Mouse (Mus musculus) T-helper 1 cell (primary cell): ENCODE results near the gene Inip.

Experiments used
- in situ Hi-C: fragments of 300-600 bp; cut with MboI, MseI; formaldehyde crosslinking; loops from one replicate; pipeline ENCODE4 v1.15.1; 2025; ENCODE audit warnings: high pct_unique_total_duplicates

Inip gene

DNA sequence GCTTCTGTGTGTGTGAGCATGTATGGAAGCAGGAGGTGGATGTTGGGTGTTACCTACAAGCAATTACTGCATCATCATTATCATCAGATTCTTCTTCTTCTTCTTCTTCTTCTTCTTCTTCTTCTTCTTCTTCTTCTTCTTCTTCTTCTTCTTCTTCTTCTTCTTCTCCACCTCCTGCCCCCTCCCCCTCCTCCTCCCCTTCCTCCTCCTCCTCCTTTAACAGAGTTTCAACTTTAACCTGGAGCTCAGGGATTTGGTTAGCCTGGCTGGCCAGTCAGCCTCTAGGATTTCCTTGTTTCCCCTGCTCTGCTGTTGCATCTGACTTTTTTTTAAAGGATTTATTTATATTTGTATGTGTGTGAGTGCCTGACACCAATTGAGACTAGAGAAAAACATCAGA, at the start of gene Inip:
Gene Inip (minus strand): TSS at position 101 of the 400 bp plus-strand sequence.
- in situ Hi-C loops, result no loop called here

DNA sequence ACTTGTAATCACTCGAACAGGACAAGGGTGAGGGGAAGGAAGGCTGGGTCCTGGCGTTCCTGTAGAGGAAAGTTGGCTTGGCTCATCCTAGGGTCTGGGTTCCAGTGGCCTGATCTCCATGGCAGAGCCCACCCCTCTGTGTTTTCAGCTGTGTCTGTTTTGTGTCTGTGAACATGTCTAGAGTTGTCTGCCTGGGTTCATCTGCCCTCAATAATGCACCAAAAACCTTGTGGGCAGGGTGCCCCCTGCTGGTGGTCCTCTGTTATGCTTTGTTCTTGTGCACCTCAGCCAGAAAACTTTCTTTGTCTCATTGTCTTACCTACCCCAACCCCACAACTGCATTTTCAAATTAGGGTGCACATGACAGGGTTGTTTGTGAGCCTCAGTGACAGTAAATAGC, 48.8 kb upstream of the Inip start:
- in situ Hi-C loops, result no loop called here

DNA sequence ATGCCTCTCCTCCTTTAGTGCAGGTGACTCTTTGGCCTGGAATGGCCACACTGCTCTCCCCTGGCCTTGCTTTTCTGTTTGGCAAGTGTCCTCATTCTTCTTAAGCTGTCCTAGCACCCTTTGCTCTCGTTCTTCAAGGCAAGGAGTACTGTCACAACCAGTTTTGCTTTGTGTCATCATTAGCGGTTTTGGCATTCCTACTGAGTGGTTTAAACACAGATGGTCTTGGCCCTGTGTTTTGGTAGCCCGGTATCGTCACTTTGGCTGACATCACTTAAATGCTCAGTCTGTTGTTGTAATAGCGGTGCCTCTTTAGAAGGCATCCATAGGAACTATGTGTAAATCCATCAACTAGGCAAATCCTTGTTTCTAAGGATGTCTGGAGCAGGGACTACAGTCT, 46.1 kb upstream of the Inip start:
- in situ Hi-C loops, result loop anchor here (5.0 kb wide), 1 partner anchor 60 kb away; no protein-coding TSS in a partner anchor

DNA sequence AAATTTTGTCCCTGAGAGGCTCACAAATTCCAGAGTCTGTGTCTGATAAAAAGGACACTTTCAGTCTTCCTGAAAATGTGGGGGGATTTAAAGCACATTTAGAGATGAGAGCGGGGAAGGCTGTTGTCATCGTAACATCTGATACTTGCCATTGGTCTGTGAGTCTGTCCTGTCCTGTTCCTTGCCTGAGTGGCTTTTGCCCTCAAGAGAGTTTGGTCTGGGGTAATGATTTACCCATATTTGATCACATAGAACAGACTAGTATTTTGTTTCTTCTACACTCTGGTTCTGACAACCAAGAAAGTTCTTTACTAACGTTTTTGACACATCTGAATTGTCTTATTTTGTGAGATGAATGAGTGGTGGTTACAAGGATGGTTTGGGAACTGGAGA, 43.9 kb upstream of the Inip start:
- in situ Hi-C loops, result loop anchor here (5.0 kb wide), 1 partner anchor 58 kb away; no protein-coding TSS in a partner anchor

DNA sequence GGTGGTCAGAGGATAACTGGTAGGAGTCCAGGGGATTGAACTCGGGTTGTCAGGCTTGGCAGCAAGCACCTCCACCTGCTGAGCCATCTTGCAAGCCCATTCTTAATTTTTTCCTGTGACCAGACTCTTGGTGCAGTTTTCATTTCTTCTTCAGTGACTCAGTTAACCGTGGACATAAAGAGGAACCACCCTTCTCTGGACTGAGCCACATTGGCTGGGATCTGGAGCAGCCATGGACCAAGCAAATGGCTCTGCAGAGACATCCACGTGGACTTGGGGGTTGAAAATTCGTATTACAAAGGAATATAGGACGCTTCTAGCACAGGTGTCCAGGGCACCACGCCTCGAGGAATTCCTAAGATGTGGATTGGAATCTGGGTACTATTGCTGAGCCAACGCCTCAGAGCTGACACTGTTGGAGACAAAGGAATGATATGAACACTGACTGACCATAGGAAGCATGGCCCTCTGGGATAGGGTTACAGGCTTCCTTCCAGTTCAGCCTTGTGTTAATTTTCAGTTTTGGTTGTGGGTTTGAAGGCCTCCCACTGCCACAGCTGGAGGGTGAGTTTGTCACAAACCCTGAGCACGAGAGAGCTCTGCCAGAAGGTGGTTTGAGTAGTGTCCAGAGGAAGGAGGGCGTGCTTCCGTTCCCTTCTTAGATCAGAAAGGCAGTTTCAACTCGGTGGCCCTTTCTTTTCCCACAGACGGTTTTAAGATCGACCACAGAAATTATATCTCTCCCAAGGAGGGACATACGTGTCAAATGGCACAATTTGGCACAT, 43.3 kb upstream of the Inip start:
- in situ Hi-C loops, result loop anchor here (5.0 kb wide), 1 partner anchor 57 kb away; no protein-coding TSS in a partner anchor

GRCm38 (mm10) chr4:59837659-59838058, 36.3 kb upstream of the Inip start:
- in situ Hi-C loops, result no loop called here

GRCm38 (mm10) chr4:59832810-59833209, 31.4 kb upstream of the Inip start:
- in situ Hi-C loops, result no loop called here

- in situ Hi-C loops, result no loop called here
Observed at GRCm38 (mm10) chr4:59831038-59831437, 29.6 kb upstream of the Inip start.

GRCm38 (mm10) chr4:59829072-59829471, 27.7 kb upstream of the Inip start:
- in situ Hi-C loops, result no loop called here

GRCm38 (mm10) chr4:59826381-59826780, 25.0 kb upstream of the Inip start:
- in situ Hi-C loops, result no loop called here

GRCm38 (mm10) chr4:59825634-59826033, 24.2 kb upstream of the Inip start:
- in situ Hi-C loops, result no loop called here

DNA sequence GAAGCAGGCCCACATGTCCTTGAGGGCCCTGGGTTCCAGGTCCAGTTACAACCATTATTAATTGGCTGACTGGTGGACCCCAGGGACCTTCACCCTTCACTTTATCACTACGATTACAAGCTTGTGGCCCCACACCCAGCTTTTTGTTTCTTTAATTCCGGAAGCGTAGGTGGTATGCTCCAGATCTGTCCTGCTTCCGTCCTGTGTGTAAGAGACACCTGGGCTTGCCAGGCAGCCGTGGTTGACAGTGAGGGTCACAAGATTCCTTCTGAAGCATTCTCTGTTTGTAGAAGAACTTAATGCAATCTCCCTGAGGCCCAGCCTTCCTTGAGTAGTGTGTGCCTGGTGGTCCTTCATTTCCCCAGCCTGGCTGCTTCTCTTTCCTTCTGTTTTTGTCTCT, 23.5 kb upstream of the Inip start:
- in situ Hi-C loops, result no loop called here

DNA sequence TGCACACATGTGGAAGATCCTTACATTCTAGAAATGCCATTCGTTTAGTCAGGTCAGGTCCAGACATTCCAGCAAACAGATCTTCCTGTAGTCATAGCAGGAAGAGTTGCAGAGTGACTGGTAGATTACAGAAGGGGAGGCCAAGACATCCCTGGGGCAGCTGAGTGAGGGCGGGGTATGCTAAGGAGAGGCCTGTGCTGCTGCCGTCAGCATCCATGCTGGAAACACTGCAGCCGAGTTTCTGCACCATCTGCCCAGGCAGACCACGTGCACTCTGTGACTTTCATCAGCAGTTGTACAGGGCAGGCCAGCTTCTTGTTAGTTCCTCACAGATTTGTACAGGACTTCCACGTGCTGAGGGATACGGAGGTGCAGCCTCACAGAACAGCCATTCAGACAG, 22.1 kb upstream of the Inip start:
- in situ Hi-C loops, result no loop called here

DNA sequence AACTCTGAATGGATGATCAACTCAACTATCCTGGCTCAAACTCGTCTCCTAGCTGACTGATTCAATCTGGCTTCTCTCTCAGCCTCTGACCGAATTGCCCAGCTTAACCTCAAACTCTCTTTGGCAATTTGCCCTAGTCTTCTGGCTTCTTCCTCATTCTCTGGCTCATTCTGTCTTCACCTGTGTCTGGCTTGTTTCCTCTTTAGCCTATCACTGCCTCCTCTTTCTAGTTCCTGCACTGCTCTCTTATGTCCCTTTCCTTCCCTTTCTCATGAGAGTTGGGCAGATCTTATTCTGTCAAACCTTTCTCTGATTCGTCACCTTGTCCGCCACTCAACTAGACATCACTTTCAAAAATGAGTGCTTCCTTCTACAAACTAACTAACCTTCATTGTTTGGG, 20.7 kb upstream of the Inip start:
- in situ Hi-C loops, result no loop called here

DNA sequence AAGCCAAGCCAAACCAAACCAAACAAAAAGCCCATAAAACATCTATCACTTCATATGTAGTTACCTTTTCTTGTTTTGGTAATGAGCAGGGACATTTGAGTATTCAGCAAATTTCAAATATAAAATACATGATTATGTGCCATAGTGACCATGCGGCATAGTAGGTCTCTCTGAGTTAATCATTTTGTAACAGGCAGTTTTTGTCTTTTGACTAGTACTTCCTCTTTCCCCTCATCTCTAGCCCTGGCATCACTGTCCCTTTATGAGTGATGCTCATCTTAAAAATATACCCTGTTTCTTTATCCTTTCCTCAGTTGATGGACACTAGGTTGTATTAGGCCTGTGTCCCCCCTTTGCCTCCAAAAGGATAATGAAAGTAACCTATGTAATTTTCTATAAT, 20.1 kb upstream of the Inip start:
- in situ Hi-C loops, result no loop called here

- in situ Hi-C loops, result no loop called here
Observed at GRCm38 (mm10) chr4:59819477-59820022, 18.2 kb upstream of the Inip start.

GRCm38 (mm10) chr4:59819054-59819472, 17.7 kb upstream of the Inip start:
- in situ Hi-C loops, result no loop called here

DNA sequence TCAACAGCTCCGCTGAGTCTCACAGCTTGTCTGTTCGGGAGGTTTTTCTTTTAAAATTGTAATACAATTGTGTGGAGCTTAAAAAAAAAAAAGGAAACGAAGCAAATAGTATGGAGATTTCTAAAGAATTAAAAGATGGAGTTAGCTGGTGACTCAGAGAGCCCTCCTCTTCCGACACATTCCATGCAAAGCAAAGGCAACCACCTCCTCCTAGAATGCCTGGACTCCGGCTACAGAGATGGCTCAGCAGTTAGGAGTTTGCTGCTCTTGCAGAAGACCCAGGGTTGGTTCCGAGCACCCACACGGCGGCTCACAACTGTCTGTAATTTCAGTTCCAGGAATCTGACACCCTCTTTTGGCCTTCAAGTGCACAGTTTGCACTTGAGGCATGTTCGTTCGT, 17.1 kb upstream of the Inip start:
- in situ Hi-C loops, result no loop called here

GRCm38 (mm10) chr4:59817790-59818189, 16.4 kb upstream of the Inip start:
- in situ Hi-C loops, result no loop called here

GRCm38 (mm10) chr4:59816477-59816876, 15.1 kb upstream of the Inip start:
- in situ Hi-C loops, result no loop called here

DNA sequence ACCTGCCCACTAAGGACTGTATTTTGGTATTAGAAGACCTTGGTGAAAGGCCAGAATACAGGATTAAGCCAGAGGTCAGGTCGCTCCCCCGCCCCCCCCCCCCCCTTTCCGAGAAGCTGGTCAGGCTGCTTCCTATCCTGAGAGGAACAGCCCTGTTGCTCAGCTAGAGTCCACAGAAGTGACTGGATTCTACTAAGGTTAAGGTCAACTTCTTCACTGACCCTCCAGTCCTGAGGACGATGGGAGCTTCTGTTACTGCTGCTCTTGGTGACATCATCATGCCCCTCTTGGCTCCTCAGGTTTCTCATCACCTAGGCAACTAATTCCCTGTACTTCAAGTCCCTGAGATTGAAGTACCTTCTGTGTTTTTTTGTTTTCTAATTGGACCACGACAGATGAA, 14.6 kb upstream of the Inip start:
- in situ Hi-C loops, result no loop called here

DNA sequence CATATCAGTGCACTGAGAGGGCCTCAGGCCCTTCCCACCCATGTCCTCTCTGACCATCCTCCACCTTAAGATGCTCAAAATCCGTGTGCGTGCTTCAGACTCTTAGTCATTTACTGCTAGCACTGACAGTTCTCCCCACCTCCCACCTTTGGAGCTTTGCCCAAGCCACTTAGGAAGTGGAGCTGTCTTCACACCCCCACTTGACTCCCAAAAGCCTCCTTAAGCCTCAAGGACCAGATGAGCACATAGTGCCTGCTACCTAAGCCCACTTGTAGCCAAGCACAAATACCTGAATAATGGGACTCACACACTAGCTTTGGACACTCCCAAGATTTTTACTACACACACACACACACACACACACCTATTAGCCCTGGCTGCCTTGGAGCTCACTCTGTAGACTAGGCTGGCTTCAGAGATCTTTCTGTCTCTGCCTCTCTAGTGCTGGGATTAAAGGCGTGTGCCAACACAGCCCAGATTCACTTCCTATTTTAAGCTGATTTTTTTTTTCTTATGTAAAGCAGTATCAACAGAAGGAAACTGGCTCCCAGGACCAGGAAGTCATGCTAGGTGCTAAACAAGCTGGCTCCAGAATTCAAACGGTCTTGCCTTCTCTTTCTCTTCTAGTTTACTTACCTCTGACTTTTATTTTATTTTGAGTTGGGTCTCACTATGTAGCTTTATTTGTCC, 13.9 kb upstream of the Inip start:
- in situ Hi-C loops, result no loop called here

DNA sequence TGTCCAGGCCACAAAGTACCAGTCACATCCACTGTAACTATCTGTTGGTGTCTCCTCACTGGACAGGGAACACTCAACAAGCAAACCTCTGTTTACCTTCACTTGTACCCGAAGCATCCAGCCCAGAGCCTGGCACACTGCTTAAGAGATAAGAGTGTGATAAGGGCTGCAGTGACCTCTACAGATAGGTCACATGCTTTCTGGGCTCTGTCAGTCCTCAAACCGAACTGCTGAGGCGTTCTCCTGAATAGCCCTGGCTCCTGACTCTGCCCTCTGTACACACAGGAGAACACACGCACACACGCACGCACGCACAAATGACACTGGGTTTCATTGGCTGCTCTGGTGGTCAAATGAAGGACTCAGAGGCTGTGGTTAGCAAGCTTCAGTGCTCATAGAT, 12.7 kb upstream of the Inip start:
- in situ Hi-C loops, result no loop called here
